Mouse (Mus musculus) activated CD4-positive, CD25-positive, alpha-beta regulatory T cell, adult 4 months (primary cell): ENCODE data around the gene Caml. TPM values are rescaled to one million over a fixed set of nuclear protein-coding genes. Genes with fewer than 3 reads are reported as not detected.
"Not testable (repeated sequence)": the region's sequence is repeated elsewhere in the genome, so short reads cannot be mapped to it uniquely, and the experiment has no call there.

Experiments
- ATAC-seq: one replicate; pipeline ENCODE4 v1.8.0; 2017
- polyA plus RNA-seq, 2 experiments: library from polyadenylated mRNA; unstranded; fragments of 100-300 nt; shearing (Covaris generic); gene quantifications; one replicate each; pipeline ENCODE4 v1.2.1; 2017

Caml gene
- polyA plus RNA-seq: 10 to 100 TPM; 31.7 to 39.9 TPM

DNA sequence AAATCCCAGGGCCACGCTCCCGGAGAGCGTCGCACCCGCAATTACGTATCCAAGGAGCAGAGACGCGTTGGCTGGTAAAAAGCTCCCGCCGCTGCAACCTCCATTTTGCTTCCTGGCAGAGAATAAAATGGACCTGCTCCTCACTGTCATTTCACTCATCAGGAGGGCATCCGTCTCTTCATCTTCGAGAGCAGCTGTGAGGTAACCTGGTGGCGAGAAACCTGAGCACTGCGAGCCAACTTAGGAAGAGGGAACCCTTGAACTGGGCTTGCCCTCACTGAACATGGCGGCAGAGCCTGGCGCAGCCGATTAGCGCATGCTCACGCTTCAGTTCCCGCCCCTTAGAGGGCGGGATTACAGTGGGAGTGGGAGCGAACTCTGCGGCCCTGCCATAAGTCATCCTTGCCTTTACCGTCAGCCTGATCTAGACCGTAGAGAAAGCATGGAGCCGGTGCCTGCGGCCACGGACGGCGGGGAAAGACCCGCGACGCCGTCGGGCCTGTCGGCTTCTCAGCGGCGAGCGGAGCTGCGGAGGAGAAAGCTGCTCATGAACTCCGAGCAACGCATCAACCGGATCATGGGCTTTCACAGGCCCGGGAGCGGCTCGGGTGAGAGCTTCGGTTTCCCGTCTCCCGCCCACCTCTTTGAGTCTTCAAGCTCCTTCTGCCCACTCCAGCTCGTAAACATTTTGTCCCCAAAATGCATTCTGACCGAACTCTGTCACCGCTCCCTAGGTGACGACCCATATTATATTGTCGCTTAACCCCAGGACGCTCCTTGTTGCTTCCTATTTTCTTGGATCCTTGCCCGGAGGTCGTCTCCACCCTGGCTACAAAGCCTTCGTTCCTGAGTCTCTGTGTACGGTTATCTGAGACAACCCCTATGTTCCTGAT, at the start of gene Caml:
Gene Caml (plus strand): TSS at position 357 of the 893 bp plus-strand sequence.
- peak; percentile 98 for ATAC-seq

GRCm38 (mm10) chr13:55573432-55573831, 49.4 kb upstream of the Caml start, which contains the start of gene Tmed9:
TSS of gene Tmed9 (plus strand) at chr13:55573732.
- ATAC-seq: no peak

DNA sequence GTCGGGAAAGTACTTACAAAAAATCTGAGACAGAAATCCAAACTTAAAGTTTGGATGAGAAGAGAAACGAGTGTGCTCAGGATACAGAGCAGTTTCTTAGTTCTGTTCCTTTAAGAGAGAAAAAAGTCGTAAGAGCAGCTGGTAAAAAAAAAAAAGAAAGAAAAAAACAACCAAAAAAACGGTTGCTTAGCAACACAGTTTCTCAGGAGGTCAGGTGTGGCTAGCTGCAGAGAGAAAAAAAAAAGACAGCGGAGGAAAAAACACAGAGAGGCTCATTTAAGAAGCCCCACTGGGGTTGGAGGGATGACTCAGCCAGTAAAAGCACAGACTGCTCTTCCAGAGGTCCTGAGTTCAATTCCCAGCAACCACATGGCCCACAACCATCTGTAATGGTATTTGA, 48.5 kb upstream of the Caml start:
- ATAC-seq: no peak

DNA sequence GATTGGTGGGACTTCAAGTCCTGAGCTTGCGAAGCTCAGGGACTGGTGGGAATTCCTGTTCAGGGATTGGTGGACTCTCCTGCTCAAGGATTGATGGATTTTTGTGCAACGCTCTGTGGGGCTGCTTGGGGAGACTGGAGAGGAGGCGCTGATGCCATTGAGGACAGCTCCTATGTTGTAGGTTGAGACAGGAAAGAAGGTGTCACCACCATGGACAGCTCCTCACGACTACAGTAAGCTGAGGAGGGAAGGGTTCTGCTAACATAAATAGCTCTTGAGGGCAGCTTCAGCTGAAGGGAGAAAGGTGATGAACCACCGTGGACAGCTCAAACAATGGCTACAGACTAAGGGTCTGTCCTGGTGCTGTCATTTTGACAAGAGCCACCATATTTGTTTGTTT, 46.9 kb upstream of the Caml start:
- ATAC-seq: no peak

DNA sequence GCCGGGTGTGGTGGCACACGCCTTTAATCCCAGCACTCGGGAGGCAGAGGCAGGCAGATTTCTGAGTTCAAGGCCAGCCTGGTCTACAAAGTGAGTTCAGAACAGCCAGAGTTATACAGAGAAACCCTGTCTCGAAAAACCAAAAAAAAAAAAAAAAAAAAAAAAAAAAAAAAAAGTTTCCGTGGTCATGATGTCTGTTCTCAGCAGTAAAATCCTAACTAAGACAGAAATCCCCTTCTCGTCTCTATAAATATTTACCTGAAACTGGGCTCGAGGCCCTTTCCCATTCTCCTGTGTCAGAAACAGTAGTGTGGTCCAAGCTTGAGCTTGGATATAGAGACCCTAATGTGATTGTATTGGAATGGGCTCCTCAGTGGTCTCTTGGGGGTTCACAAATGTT, 45.9 kb upstream of the Caml start:
- not testable (repeated sequence) for ATAC-seq

GRCm38 (mm10) chr13:55578086-55578485, 44.7 kb upstream of the Caml start:
- no peak for ATAC-seq

DNA sequence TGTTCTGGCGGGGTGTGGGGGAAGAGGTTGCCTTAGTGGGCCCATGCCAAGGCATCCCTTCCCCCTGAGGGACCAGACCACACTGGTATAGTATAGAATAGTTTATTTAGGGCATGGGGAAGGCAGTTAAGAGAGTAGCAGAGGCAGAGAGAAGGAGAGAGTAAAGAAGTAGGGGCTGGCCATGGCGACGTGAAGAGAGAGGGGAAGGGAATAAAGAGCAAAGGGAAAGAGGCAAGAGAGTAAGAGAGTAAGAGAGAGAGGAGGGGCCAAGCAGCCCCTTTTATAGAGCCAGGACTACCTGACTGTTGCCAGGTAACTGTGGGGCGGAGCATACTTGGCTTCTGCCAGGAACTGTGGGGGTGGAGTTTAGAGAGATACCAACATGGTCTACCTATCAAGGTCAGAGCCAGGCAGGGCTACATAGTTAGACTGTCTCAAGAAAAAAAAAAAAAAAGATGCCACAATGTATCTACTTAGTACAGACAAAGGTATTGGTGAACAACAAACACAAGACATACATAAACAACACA, 30.8 kb upstream of the Caml start:
- ATAC-seq: no peak

DNA sequence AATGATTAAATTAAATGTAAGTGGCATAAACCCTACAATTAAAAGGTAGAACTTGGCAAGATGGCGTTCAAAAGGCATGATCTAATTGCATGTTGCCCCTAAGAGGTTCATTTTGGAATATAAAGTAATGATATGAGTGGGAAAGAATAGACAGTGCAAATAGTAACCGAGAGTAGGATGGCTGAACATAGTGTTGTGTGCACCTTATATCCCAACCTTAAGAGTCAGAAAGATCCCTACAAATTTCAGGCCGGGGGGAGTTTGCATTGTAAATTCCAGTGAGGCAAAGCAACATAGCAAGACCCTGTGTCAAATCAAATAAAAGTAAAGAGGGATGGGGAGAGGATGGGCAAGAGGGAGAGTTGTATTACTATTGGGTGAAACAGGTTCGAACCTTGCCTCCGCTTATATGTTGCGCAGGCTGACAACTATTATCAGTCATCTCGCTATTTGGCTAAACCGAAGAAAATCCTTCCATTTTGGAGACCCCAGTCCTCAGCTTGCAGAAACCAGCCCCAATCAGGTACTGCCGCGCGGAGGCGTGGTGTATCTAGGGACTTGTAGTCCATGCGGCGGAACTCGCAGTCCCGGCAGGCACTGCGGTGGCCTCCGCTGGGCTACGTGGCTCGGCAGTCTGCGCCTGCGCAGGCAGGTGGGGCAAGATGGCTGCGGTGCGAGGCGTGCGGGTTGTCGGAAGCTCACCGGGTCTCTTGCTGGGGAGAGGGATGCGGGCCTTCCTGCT, 30.1 kb upstream of the Caml start:
- ATAC-seq: peak; percentile 95

- peak; percentile 33 for ATAC-seq
Observed at GRCm38 (mm10) chr13:55593254-55593747, 29.5 kb upstream of the Caml start.

DNA sequence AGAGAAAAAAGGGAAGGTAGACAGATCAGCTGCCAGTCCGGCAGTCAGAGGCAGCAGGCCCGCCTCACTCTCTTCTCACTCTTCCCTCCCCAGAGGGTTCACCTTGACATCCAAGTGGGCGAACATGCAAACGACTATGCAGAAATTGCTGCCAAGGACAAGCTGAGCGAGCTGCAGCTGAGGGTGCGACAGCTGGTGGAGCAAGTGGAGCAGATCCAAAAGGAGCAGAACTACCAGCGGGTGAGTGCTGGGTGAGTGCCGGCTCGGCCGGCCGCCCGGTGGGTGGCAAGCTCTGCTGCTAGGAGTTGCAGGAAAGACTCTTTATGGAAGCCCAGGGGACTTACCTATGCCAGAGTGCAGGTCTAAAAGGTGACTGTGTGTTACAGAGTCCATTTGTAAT, 27.4 kb upstream of the Caml start:
- no peak for ATAC-seq

DNA sequence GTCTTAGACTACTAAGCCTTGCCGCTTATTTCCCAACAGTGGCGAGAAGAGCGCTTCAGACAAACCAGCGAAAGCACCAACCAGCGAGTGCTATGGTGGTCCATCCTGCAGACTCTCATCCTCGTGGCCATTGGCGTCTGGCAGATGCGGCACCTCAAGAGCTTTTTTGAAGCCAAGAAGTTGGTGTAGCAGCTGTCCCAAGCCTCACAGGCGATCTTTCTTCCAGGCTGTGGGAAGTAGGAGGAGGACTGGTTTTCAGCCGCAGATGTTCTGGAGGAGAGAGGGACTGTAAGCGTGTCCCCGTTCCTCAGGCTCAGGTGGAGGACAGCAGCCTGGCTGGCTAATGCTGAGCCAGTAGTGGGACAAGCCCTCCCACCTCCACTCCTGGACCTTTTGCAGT, 26.0 kb upstream of the Caml start:
- no peak for ATAC-seq

DNA sequence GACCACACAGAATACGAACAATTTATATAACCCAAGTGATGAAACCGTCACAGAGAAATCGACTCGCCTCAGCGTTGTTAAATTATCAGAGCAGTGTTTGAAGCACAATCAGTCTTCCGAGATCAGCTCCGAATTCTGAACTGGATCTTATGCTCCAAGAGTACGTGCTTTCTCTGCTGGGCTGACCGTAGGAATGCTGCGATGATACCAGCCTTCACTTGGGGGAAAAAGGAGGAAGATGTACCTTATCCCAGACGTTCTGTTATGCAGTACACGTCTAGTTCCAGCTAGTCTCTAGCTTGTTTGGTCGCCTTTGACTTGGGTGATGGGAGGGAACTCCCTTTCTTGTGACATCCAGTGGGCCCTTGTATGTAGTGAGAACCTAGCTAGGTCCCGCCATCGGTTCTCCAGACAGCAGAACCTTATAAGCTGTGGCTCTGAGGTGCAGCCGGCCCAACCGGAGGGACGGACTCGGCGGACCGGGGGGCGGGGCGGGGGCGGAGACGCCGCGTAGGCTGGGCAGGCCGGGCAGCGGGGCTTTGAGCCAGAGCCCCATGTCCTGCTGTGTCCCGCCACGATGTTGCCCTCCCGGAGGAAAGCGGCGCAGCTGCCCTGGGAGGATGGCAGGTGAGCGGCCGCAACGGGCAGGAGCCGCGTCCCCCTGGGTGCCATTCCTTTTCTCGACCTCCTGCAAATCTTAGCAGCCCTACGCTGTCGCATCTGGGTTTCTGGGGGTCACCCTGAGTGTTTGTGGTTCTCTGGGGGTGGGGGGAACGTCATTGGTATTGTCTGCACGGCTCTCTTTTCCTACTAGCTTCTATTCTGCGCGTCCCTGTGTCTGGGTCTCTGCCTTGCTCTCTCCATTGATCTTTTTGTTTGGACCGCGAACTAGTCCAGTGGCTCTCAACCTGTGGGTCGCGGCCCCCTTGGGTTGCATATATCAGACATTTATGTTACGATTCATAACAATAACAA, 23.0 kb upstream of the Caml start, which contains the start of gene B4galt7:
Gene B4galt7 (plus strand): TSS at position 331 of the 975 bp plus-strand sequence.
- peak; percentile 64 for ATAC-seq

GRCm38 (mm10) chr13:55600657-55601056, 22.1 kb upstream of the Caml start:
- peak; percentile 83 for ATAC-seq

DNA sequence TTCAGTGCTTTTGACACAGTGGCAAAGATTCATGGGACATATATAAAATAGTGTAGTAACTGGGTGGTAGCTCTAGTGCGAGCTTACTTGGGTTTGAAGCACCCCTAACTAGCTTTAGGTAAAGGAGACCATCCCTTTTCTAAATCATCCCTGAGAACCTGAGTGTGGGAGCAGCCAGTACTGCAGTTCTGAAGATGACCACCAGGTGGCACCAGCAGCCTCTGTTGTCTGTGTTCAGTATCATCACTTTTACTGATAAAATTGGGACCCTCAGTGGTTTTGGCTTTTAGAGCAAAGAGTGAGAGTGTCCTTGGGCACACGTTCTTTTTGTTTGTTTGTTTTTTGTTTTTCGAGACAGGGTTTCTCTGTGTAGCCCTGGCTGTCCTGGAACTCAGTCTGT, 21.2 kb upstream of the Caml start:
- no peak for ATAC-seq

GRCm38 (mm10) chr13:55604606-55605005, 18.2 kb upstream of the Caml start:
- ATAC-seq: no peak

GRCm38 (mm10) chr13:55606899-55607623, 15.7 kb upstream of the Caml start:
- ATAC-seq: no peak

DNA sequence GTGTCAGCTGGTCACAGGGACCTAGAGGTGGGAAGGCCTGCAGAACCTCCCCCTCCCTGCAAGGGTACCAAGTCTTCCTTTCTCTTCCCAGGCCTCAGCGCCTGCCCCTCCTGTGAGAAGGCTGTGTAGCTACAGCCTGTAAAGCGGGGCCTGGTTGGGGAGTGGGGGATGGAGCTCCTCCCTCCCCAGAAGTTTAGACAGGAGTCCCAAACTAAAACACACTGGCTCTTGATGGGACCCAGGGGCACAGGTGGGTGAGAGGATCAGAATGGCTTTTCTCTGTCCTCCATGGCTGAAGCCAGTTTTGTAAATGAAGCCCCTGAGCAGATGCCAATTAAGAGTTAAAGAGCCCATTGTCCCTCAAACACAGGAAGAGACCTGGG, 15.2 kb upstream of the Caml start:
- ATAC-seq: no peak

- ATAC-seq: no peak
Observed at GRCm38 (mm10) chr13:55611996-55612395, 10.8 kb upstream of the Caml start.

- no peak for ATAC-seq
Observed at GRCm38 (mm10) chr13:55613471-55613870, 9.3 kb upstream of the Caml start.

DNA sequence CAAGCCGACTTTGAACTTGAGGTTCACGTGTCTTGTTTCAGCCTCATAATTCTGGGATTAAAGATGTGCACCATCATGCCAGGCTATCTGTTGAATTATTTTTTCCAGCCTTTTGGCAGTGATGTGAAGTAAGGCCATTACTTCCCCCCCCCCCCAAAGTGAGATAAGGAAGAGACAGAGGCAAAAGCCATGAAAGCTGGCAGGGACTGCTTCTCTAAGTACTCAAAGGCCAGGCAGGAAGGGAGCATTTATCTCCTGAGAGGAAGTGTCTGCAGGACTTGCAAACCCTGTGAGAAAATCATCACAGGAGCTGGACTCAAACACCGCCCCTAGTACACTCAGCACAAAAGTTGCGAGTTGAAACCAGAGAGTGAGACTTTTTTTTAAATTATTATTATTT, 3.5 kb upstream of the Caml start:
- ATAC-seq: no peak

- ATAC-seq: no peak
Observed at GRCm38 (mm10) chr13:55620275-55620674, 2.5 kb upstream of the Caml start.
